Mouse (Mus musculus) ovary, postnatal 14 days (tissue): ENCODE measurements around the gene Sigmar1.
"Not testable (repeated sequence)": the region's sequence is repeated elsewhere in the genome, so short reads cannot be mapped to it uniquely, and the experiment has no call there.

ENCODE experiments used
- DNase-seq: peaks from one replicate; pipeline ENCODE4 v3.0.0; 2022; ENCODE audit warnings: low spot score

Gene Sigmar1

GRCm38 (mm10) chr4:41755338-41756305 lies at the start of gene Sigmar1:
Gene Sigmar1 (minus strand): TSS chr4:41756157.
- DNase-seq, result peak; percentile 79

GRCm38 (mm10) chr4:41783197-41783596 lies 27.2 kb upstream of the Sigmar1 start:
- not testable (repeated sequence) for DNase-seq

GRCm38 (mm10) chr4:41782711-41783110 lies 26.8 kb upstream of the Sigmar1 start:
- not testable (repeated sequence) for DNase-seq

GRCm38 (mm10) chr4:41781748-41782485 lies 26.0 kb upstream of the Sigmar1 start:
- not testable (repeated sequence) for DNase-seq

GRCm38 (mm10) chr4:41781271-41781670 lies 25.3 kb upstream of the Sigmar1 start:
- not testable (repeated sequence) for DNase-seq

- DNase-seq, result not testable (repeated sequence)
These were observed 19.9 kb upstream of the Sigmar1 start for GRCm38 (mm10) chr4:41775840-41776239.

GRCm38 (mm10) chr4:41774506-41774905 lies 18.5 kb upstream of the Sigmar1 start:
- DNase-seq, result not testable (repeated sequence)

- peak; percentile 66 for DNase-seq
These were observed 18.0 kb upstream of the Sigmar1 start, which contains the start of gene Ccl27a for GRCm38 (mm10) chr4:41774002-41774401. Gene Ccl27a (minus strand): TSS chr4:41774247.

GRCm38 (mm10) chr4:41773502-41773901 lies 17.5 kb upstream of the Sigmar1 start:
- peak; percentile 62 for DNase-seq

- DNase-seq, result not testable (repeated sequence)
These were observed 17.0 kb upstream of the Sigmar1 start for GRCm38 (mm10) chr4:41772946-41773345.

GRCm38 (mm10) chr4:41767301-41767700 lies 11.3 kb upstream of the Sigmar1 start:
- not testable (repeated sequence) for DNase-seq

- DNase-seq, result not testable (repeated sequence)
These were observed 7.2 kb upstream of the Sigmar1 start for GRCm38 (mm10) chr4:41763176-41763575.

- DNase-seq, result peak; percentile 59
These were observed 6.7 kb upstream of the Sigmar1 start for GRCm38 (mm10) chr4:41762688-41763114.

- DNase-seq, result peak; percentile 34
These were observed 6.2 kb upstream of the Sigmar1 start for GRCm38 (mm10) chr4:41762099-41762687.

- no peak for DNase-seq
These were observed 5.7 kb upstream of the Sigmar1 start for GRCm38 (mm10) chr4:41761680-41762079.

GRCm38 (mm10) chr4:41760911-41761310 lies 5.0 kb upstream of the Sigmar1 start:
- DNase-seq, result no peak

GRCm38 (mm10) chr4:41760288-41760721 lies 4.3 kb upstream of the Sigmar1 start:
- peak; percentile 82 for DNase-seq

GRCm38 (mm10) chr4:41759656-41760287 lies 3.8 kb upstream of the Sigmar1 start:
- DNase-seq, result no peak

GRCm38 (mm10) chr4:41759206-41759605 lies 3.2 kb upstream of the Sigmar1 start:
- DNase-seq, result no peak

- no peak for DNase-seq
These were observed 2.7 kb upstream of the Sigmar1 start for GRCm38 (mm10) chr4:41758701-41759100.

- no peak for DNase-seq
These were observed 2.1 kb upstream of the Sigmar1 start for GRCm38 (mm10) chr4:41758021-41758420.

- no peak for DNase-seq
These were observed 1.4 kb upstream of the Sigmar1 start for GRCm38 (mm10) chr4:41757321-41757720.
